Mouse (Mus musculus): ENCODE results near the gene Zfp609. TPM values are rescaled to one million over a fixed set of nuclear protein-coding genes. Genes with fewer than 3 reads are reported as not detected.

Zfp609 gene
- total RNA-seq, 2 experiments from 2014 or later = 18.4 to 21.1 TPM

- no peak for TF ChIP-seq CTCF (IDR thresholded peaks at IDR 0.05)
- Histone ChIP-seq H3K27ac (no peak overlapping the region; the same call in 1 of the 2 replicates), H3K4me3 (no peak overlapping the region)
- peak; percentile 39 for DNase-seq
- intact Hi-C loops (cut with DNase I) = no loop called here
Observed at GRCm38 (mm10) chr9:65807251-65807650, 20.1 kb downstream of the Zfp609 start.

DNA sequence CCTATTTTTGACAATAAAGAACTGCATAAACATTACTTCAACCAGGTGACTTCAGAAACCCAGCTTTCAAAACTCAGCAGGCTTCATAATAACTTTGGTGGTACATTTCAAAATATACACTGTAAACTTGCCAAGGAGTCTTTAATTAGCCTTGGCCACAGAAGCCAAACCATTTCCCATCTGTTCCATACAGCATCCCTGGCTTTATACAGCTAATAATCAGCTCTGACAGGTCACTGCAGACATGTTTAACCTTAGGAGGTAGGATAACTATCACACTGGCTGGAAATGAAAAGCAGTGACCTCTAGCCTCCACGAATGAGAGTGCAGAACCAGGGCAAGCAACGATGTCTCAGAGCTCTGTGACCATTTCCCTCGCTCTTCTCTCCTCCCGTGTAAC is 27.6 kb downstream of the Zfp609 start:
- intact Hi-C loops (cut with DNase I) = no loop called here
- peak overlapping the region; percentile 13; the same call in 1 of the 2 replicates for H3K27ac ChIP-seq
- no peak for DNase-seq
- H3K4me3 ChIP-seq = no peak overlapping the region
- TF ChIP-seq CTCF (IDR thresholded peaks at IDR 0.05) = no peak

DNA sequence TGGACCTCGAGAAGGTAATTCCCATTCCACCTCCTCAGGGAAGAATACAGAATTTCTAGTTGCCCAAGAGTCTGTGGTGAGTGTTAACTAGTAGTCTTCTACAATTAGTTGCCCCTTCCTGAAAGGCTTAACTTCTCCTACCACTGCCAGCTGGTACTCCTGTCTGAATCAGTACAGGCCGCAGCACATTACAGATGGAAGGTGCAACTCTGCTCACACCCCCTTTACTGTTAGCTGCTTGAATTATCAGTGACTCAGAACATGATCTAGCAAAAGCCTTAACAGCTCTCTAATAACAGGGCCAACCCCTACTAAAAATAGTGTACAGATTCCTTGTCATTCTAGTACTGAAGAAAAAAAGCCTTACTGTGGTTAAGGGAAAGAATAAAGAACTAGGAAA is 31.7 kb downstream of the Zfp609 start:
- Histone ChIP-seq H3K27ac (peak overlapping the region; percentile 24; the same call in 1 of the 2 replicates), H3K4me3 (no peak overlapping the region)
- TF ChIP-seq CTCF (IDR thresholded peaks at IDR 0.05) = no peak
- DNase-seq = no peak
- intact Hi-C loops (cut with DNase I) = no loop called here

- DNase-seq = no peak
- intact Hi-C loops (cut with DNase I) = loop anchor here (5.0 kb wide), 1 partner anchor 33 kb away; the partner anchor contains the start of gene Zfp609
- no peak overlapping the region for H3K4me3 ChIP-seq
- TF ChIP-seq CTCF (IDR thresholded peaks at IDR 0.05) = no peak
- H3K27ac ChIP-seq = no peak overlapping the region
Observed at GRCm38 (mm10) chr9:65794313-65794712, 33.1 kb downstream of the Zfp609 start.

DNA sequence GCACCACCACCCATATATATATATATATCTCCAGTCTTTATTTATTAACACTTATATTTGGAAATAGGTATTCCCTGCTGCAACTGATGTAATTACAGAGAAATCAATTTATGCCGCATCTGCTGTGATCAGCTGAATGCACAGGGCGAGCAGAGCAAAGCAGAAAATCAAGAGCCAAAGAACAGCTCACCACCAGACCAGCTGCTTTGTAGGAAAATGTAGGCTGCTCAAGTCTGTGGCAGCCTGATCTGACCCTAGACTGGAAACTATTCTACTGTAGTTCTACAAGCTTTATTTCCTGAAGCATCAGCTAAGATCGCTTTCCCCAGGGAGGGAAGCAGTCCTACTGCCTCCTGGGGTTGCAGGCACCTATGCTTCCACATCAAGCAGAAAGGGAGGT is 33.9 kb downstream of the Zfp609 start:
- DNase-seq = no peak
- intact Hi-C loops (cut with DNase I) = loop anchor here (5.0 kb wide), 1 partner anchor 34 kb away; the partner anchor contains the start of gene Zfp609
- Histone ChIP-seq H3K27ac (peak overlapping the region; percentile 4; the same call in 1 of the 2 replicates), H3K4me3 (no peak overlapping the region)
- no peak for TF ChIP-seq CTCF (IDR thresholded peaks at IDR 0.05)

- no peak for DNase-seq
- Histone ChIP-seq H3K27ac (peak overlapping the region; percentile 6; the same call in 1 of the 2 replicates), H3K4me3 (no peak overlapping the region)
- intact Hi-C loops (cut with DNase I) = loop anchor here (5.0 kb wide), 1 partner anchor 34 kb away; the partner anchor contains the start of gene Zfp609
- no peak for TF ChIP-seq CTCF (IDR thresholded peaks at IDR 0.05)
Observed at GRCm38 (mm10) chr9:65793086-65793485, 34.3 kb downstream of the Zfp609 start.

DNA sequence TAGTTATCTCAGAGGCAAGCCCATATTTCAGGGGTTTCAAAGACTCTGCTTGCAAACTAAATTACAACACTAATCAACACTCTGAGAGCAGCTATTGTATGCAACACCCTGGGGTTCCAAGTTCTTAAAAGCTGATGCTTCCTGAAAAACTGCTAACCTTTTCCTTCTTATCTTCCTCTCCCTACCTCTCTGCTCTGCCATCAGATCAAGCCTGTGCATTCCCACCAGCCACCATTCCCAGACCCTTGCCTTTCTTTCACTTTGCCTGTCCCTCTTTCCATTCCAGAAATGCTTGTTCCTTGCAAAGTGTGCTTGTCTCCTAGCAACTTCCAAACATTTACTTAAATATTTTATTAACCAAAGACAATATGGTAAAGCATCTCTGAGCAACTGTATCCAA is 35.5 kb downstream of the Zfp609 start:
- TF ChIP-seq CTCF (IDR thresholded peaks at IDR 0.05) = no peak
- intact Hi-C loops (cut with DNase I) = loop anchor here (5.0 kb wide), 1 partner anchor 35 kb away; the partner anchor contains the start of gene Zfp609
- Histone ChIP-seq H3K27ac (peak overlapping the region; percentile 8; the same call in 1 of the 2 replicates), H3K4me3 (no peak overlapping the region)
- DNase-seq = no peak

- H3K27ac ChIP-seq = peak overlapping the region; percentile 28; the same call in 1 of the 2 replicates
- DNase-seq = no peak
- TF ChIP-seq CTCF (IDR thresholded peaks at IDR 0.05) = no peak
- intact Hi-C loops (cut with DNase I) = loop anchor here (5.0 kb wide), 1 partner anchor 36 kb away; the partner anchor contains the start of gene Zfp609
- H3K4me3 ChIP-seq = no peak overlapping the region
Observed at GRCm38 (mm10) chr9:65791106-65791505, 36.3 kb downstream of the Zfp609 start.

DNA sequence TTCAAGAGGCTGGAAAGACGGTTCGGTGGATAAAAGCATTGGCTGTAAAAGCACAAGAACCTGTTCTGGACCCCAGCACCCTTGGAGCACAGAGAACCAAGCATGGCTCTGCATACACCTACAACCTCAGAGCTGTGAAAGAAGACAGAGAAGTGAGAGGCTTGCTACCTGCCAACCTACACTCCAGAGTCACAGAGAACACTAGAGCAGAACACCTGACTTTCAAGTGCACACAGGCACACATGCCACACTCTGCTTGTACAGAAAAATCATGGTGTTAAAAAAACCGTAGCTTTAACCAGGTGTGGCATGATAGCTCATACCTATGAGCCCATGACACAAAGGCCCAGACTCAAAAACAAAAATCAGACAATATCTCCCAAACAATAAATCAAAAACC is 37.6 kb downstream of the Zfp609 start:
- H3K4me3 ChIP-seq = no peak overlapping the region
- no peak overlapping the region for H3K27ac ChIP-seq
- intact Hi-C loops (cut with DNase I) = loop anchor here (5.0 kb wide), 1 partner anchor 38 kb away; the partner anchor contains the start of gene Zfp609
- DNase-seq = no peak
- no peak for TF ChIP-seq CTCF (IDR thresholded peaks at IDR 0.05)

GRCm38 (mm10) chr9:65788556-65788955 is 38.8 kb downstream of the Zfp609 start:
- no peak for DNase-seq
- Histone ChIP-seq H3K27ac (no peak overlapping the region), H3K4me3 (no peak overlapping the region)
- intact Hi-C loops (cut with DNase I) = no loop called here
- no peak for TF ChIP-seq CTCF (IDR thresholded peaks at IDR 0.05)

GRCm38 (mm10) chr9:65787829-65788344 is 39.5 kb downstream of the Zfp609 start:
- intact Hi-C loops (cut with DNase I) = no loop called here
- no peak overlapping the region for H3K4me3 ChIP-seq
- no peak overlapping the region for H3K27ac ChIP-seq
- DNase-seq = no peak
- TF ChIP-seq CTCF (IDR thresholded peaks at IDR 0.05) = no peak

- intact Hi-C loops (cut with DNase I) = no loop called here
- H3K27ac ChIP-seq = no peak overlapping the region; the same call in 1 of the 2 replicates
- no peak for TF ChIP-seq CTCF (IDR thresholded peaks at IDR 0.05)
- no peak overlapping the region for H3K4me3 ChIP-seq
- DNase-seq = peak; percentile 20
Observed at GRCm38 (mm10) chr9:65786885-65787787, 40.2 kb downstream of the Zfp609 start.
